Mouse (Mus musculus) heart, postnatal 0 days (tissue): ENCODE data around the gene Klhl29.

Experiments
- CTCF ChIP-seq: IDR thresholded peaks from 2 replicates; pipeline ENCODE4 v1.5.1; 2016; ENCODE audit warnings: antibody characterized with exemption, control low read depth, low read depth
- EP300 ChIP-seq: IDR thresholded peaks from 2 replicates; pipeline ENCODE4 v1.6.1; 2016; ENCODE audit warnings: antibody characterized with exemption, low read depth

DNA sequence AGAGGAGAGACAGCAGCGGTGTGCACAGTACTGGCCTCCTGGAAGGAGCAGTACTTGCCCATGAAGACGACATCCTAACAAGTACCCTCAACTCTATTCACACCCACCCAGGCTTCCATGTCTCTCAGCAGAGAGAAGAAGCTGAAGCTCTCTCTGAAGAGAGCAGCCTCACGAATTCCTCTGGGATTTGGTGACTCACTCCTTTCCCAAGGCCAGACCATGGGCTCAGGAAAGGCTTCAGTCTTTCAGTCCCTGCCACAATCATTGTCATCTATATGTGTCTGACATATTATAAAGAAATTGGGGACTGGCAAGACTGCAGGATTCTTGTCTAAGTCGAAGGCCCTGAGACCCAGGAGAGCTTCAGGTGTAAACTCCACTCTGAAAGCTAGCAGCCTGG is 213.9 kb downstream of the Klhl29 start:
- no peak for TF ChIP-seq CTCF
- TF ChIP-seq EP300 = no peak
